Mouse (Mus musculus) embryonic fibroblast, embryonic 13.5 days (primary cell): ENCODE results near the gene Epb41l1.

Source experiments
- CTCF ChIP-seq: IDR thresholded peaks from 2 replicates; pipeline ENCODE4 v1.5.1; 2011; ENCODE audit warnings: mild to moderate bottlenecking, control low read depth, low read length, moderate library complexity, borderline replicate concordance; ENCODE audit not compliant: insufficient read depth
- POLR2A ChIP-seq: IDR thresholded peaks from 2 replicates; pipeline ENCODE4 v1.6.1; 2011; ENCODE audit warnings: low read depth, mild to moderate bottlenecking, control low read depth, low read length, moderate library complexity

DNA sequence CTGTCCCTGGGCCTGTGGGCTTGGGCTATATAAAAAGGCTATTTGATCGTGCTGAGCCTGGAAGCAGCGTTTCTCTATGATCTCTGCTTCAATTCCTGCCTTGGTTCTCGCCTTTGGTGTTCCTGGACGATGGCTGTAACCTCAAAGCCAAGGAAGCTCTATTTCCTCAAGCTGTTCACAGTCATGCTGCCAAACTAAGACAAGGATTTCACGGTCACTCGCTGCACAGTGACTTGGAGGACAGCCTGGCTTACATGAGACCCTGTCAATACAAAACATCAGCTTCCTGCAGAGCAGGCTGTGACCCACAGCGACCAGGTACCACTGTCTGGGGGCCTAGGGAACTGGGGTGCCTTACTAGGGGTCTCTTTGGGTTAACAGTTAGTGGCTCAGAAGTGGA, 43.8 kb upstream of the Epb41l1 start:
- TF ChIP-seq POLR2A = no peak
- TF ChIP-seq CTCF = no peak
